ENCODE assay signal across 7 mouse cellular contexts in genomic region chr2:157432476-157432875, GRCm38 (mm10). TPM values are rescaled to one million over a fixed set of nuclear protein-coding genes. Genes with fewer than 3 reads are reported as not detected.
A peak's percentile ranks its signal among the peaks of the same experiment; 100 is the strongest.
DNase-seq lines count a peak whose midpoint lies in the region; ATAC-seq and TF ChIP-seq lines count a peak whose summit lies in the region.

No protein-coding gene starts in this region.

- WGBS in embryonic facial prominence, embryonic 14.5 days, result 62% methylated on average over 9 of the region's 9 CpGs
- 44% methylated on average over 9 of the region's 9 CpGs for WGBS in hindbrain, embryonic 14.5 days
- 55% methylated on average over 9 of the region's 9 CpGs for WGBS in midbrain, postnatal 0 days

- peak overlapping the region; percentile 26; the same call in 1 of the 2 replicates for H3K9ac ChIP-seq in embryonic facial prominence, embryonic 14.5 days (ENCODE audit: low read depth, low read length)
- H3K9ac ChIP-seq in hindbrain, embryonic 14.5 days, result no peak overlapping the region
- H3K9ac ChIP-seq in midbrain, postnatal 0 days (replicated peaks; ENCODE audit: low read length, poor library complexity, severe bottlenecking), result no peak overlapping the region

- peaks cover 32% of the 10 kb centered on the region for H3K4me1 ChIP-seq in embryonic facial prominence, embryonic 14.5 days (ENCODE audit: control insufficient read depth, insufficient read depth, low read length)
- peaks cover 52% of the 10 kb centered on the region for H3K4me1 ChIP-seq in hindbrain, embryonic 14.5 days (replicated peaks; ENCODE audit: control insufficient read depth, insufficient read depth, low read length)
- H3K4me1 ChIP-seq in midbrain, postnatal 0 days (ENCODE audit: insufficient read depth, low read length), result peaks cover 22% of the 10 kb centered on the region

- peaks cover 28% of the 10 kb centered on the region for H3K36me3 ChIP-seq in embryonic facial prominence, embryonic 14.5 days (ENCODE audit: control insufficient read depth, insufficient read depth, low read length)
- peaks cover 36% of the 10 kb centered on the region for H3K36me3 ChIP-seq in hindbrain, embryonic 14.5 days (replicated peaks; ENCODE audit: control insufficient read depth, insufficient read depth)
- peaks cover 13% of the 10 kb centered on the region for H3K36me3 ChIP-seq in midbrain, postnatal 0 days (ENCODE audit: insufficient read depth, low read length)

- no peak for TF ChIP-seq CTCF in midbrain, postnatal 0 days (IDR thresholded peaks at IDR 0.05)

- peak overlapping the region; percentile 86 for H3K27ac ChIP-seq in embryonic facial prominence, embryonic 14.5 days (replicated peaks; ENCODE audit: low read depth, low read length)
- H3K27ac ChIP-seq in hindbrain, embryonic 14.5 days, result peak overlapping the region; percentile 60; the same call in 1 of the 2 replicates
- peak overlapping the region; percentile 65 for H3K27ac ChIP-seq in midbrain, postnatal 0 days (ENCODE audit: low read depth, low read length)

- no peaks in the 10 kb centered on the region for H3K27me3 ChIP-seq in embryonic facial prominence, embryonic 14.5 days (replicated peaks; ENCODE audit: control insufficient read depth, insufficient read depth, low read length)
- no peaks in the 10 kb centered on the region for H3K27me3 ChIP-seq in hindbrain, embryonic 14.5 days (ENCODE audit: control insufficient read depth, insufficient read depth, low read length)
- no peaks in the 10 kb centered on the region for H3K27me3 ChIP-seq in midbrain, postnatal 0 days (ENCODE audit: insufficient read depth, low read length)

- no peak overlapping the region for H3K4me2 ChIP-seq in embryonic facial prominence, embryonic 14.5 days (ENCODE audit: low read depth, low read length)
- no peak overlapping the region for H3K4me2 ChIP-seq in hindbrain, embryonic 14.5 days (replicated peaks)
- no peak overlapping the region for H3K4me2 ChIP-seq in midbrain, postnatal 0 days (ENCODE audit: low read depth, low read length, poor library complexity, severe bottlenecking)

- no peaks in the 10 kb centered on the region for H3K9me3 ChIP-seq in embryonic facial prominence, embryonic 14.5 days (ENCODE audit: control insufficient read depth, low read length)
- no peaks in the 10 kb centered on the region for H3K9me3 ChIP-seq in hindbrain, embryonic 14.5 days (ENCODE audit: control insufficient read depth, low read length)
- no peaks in the 10 kb centered on the region for H3K9me3 ChIP-seq in midbrain, postnatal 0 days (ENCODE audit: low read length)

- H3K4me3 ChIP-seq in embryonic facial prominence, embryonic 14.5 days (ENCODE audit: low read depth, low read length), result no peak overlapping the region
- no peak overlapping the region for H3K4me3 ChIP-seq in hindbrain, embryonic 14.5 days (replicated peaks; ENCODE audit: low read length)
- no peak overlapping the region for H3K4me3 ChIP-seq in midbrain, postnatal 0 days (ENCODE audit: low read depth, low read length)

- DNase-seq in left cerebral cortex, postnatal 10 days (ENCODE audit: extremely low spot score in 1 of 2, low spot score in 2 of 2), result peak; percentile 63 to 82
- no peak for DNase-seq in left cerebral cortex, adult 9 months (ENCODE audit: low spot score in 2 of 2)
- DNase-seq in embryonic facial prominence, embryonic 14.5 days (ENCODE audit: low spot score), result peak; percentile 70
- peak; percentile 52 for DNase-seq in hindbrain, embryonic 14.5 days (ENCODE audit: low spot score)
- DNase-seq in midbrain, postnatal 0 days (ENCODE audit: low spot score), result peak; percentile 88
- DNase-seq in B cell, adult 2 months, result no peak

- no peak for ATAC-seq in embryonic facial prominence, embryonic 14.5 days (ENCODE audit: low read depth)
- ATAC-seq in hindbrain, embryonic 14.5 days (ENCODE audit: low FRiP score), result peak; percentile 72
- ATAC-seq in midbrain, postnatal 0 days (ENCODE audit: low FRiP score), result peak; percentile 42
- ATAC-seq in inflammation-experienced regulatory T-cells, adult 6 months, result no peak

- intact Hi-C loops in left cerebral cortex, postnatal 10 days (cut with DNase I), result no loop called here

RNA-seq across cellular contexts. Expression of gene Src, which starts 14.2 kb away (rescaled TPM):
- 10 to 100 TPM; 83.6 to 84.2 TPM for total RNA-seq in left cerebral cortex, postnatal 10 days (2021)
- 12.6 and 16.2 TPM in 2 replicates for polyA plus RNA-seq in embryonic facial prominence, embryonic 14.5 days (2014; fragmentation: Nextera tagmentation; extraction: Ambion mirVana)
- polyA plus RNA-seq in hindbrain, embryonic 14.5 days (2014; fragmentation: Nextera tagmentation; extraction: Ambion mirVana), result 24.8 and 30.1 TPM in 2 replicates
- total RNA-seq in midbrain, postnatal 0 days (2014; rRNA removed), result 129 and 137 TPM in 2 replicates
- polyA plus RNA-seq in midbrain, postnatal 0 days (2015; fragmentation: Nextera tagmentation; extraction: Ambion mirVana), result 26.1 and 26.6 TPM in 2 replicates
- 1 to 10 TPM in 2 of 3 experiments, under 1 TPM in 1; 0.43 to 2.1 (median 1.0) TPM for polyA plus RNA-seq in inflammation-experienced regulatory T-cells, adult 6 months (2017; shearing (Covaris generic))

Comparison
In these comparisons a context has a peak if more than half of its experiments do, and no peak if none do; other contexts are left out.
1. DNase-seq: peak in left cerebral cortex, postnatal 10 days (2 of 2), embryonic facial prominence, embryonic 14.5 days (single experiment), hindbrain, embryonic 14.5 days (single experiment) and midbrain, postnatal 0 days (single experiment); none in left cerebral cortex, adult 9 months (0 of 2) and B cell, adult 2 months (0 of 2).
2. ATAC-seq: peak in hindbrain, embryonic 14.5 days (single experiment) and midbrain, postnatal 0 days (single experiment); none in embryonic facial prominence, embryonic 14.5 days (single experiment) and inflammation-experienced regulatory T-cells, adult 6 months (single experiment).
3. Peak in every context shown above with its lines, with median percentiles within 50 percentile points of each other: H3K27ac ChIP-seq.